Mouse (Mus musculus) bone marrow macrophage, adult 2 months (primary cell): ENCODE data around the gene Wscd2.
"Not testable (repeated sequence)": the region's sequence is repeated elsewhere in the genome, so short reads cannot be mapped to it uniquely, and the experiment has no call there.

Experiments
- CTCF ChIP-seq: IDR thresholded peaks from 2 replicates; pipeline ENCODE4 v1.5.1; 2012; ENCODE audit warnings: low read depth, mild to moderate bottlenecking, low read length, moderate library complexity
- POLR2A ChIP-seq: IDR thresholded peaks from 2 replicates; pipeline ENCODE4 v1.6.1; 2012; ENCODE audit warnings: mild to moderate bottlenecking, low read depth, low read length, borderline replicate concordance

DNA sequence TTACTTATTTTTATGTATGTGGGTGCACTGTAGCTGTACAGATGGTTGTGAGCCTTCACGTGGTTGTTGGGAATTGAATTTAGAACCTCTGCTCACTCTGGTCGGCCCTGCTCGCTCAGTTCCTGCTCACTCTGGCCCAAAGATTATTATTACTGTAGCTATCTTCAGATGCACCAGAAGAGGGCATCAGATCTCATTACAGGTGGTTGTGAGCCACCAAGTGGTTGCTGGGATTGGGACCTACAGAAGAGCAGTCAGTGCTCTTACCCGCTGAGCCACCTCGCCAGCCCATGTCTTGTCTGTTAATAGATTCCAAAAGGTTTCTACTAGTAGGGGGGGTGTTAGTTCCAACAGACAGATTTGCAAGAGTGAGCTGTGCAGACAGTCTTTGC lies 96.3 kb downstream of the Wscd2 start:
- not testable (repeated sequence) for TF ChIP-seq CTCF, POLR2A
